Mouse (Mus musculus) monocyte, adult 59 days (primary cell): ENCODE results near the gene Tacc2. TPM values are rescaled to one million over a fixed set of nuclear protein-coding genes. Genes with fewer than 3 reads are reported as not detected.

Experiments used
- total RNA-seq, 2 experiments: library from RNA; stranded (reverse); gene quantifications; one replicate each; pipeline ENCODE4 v1.2.4; 2023

Tacc2 gene
- 1 to 10 TPM; 2.4 to 3.1 TPM for total RNA-seq

DNA sequence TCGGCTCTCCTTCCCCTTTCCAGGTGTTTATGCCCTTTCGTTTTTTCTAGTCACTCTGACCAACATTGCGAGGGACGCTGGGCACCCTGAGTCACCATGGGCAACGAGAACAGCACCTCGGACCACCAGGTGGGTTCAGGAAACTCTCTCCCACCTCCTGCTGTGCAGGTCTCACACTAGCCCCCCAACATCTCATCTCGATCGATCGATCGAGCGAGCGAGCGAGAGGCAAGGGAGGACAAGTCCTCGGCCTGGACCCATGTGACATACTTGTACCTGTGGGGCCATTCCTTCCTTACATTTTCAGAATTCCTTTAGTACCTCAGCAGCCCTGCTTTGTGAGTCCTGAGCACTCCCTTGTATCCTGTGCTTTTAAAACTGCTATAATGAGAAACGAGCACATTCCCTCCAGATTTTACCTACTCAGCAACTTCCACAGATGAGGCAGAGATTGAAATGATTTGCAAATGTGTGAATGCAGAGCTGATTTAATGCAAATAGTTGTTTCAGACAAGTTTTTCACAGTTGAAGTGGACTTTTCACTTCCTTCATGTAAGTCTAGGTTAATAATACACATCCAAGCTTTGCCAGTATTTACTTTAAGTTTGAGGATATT is at the start of gene Tacc2:
Tacc2 (plus strand) TSS at position 51 of the 616 bp plus-strand sequence.

GRCm38 (mm10) chr7:130572821-130573220 is 4.4 kb upstream of the Tacc2 start, which contains the start of gene Nsmce4a:
Gene Nsmce4a, minus strand, starts transcription at chr7:130573118.

DNA sequence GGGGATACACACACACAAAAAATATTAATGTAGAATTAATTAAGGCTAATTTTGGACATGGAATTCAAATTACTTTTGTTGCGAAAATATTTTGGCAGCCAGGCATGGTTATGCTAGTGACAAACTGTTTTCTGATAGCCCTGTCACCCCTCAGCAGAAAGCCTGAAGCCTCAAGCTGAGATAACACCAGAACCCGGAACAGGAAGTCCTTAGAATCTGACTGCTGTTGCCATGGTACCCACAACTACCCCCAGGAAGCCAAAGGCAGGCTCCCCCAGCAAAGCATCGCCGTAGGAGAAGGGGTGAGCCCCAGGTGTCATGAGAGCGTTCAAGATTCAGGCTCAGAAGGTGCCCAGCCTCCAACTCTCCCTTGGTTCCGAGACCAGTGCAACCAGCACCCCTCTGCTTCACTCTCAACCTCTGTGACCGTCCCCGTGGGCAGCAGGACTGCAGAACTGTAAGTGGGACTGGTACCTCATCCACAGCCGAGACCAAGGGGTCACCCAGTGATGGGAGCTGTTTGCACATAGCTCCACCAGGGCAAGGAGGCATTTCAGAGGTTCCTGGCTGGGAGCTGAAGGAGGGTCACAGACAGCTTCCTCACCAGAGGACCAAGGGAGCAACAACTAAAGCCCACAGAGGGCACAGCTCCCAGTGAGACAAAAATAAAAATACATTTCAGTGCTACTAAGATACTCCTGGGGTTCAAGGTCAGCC is 196.8 kb downstream of the Tacc2 start, which contains the start of gene Btbd16:
Btbd16 (plus strand) TSS at position 156 of the 717 bp plus-strand sequence.

Other genes with a start within 250 kb of the Tacc2 start
- gene Ate1, start 57.1 kb upstream of the Tacc2 start, total RNA-seq, result 10 to 100 TPM; 34.0 to 38.7 TPM
- gene Nsmce4a, start 4.3 kb upstream of the Tacc2 start, total RNA-seq, result 10 to 100 TPM; 55.0 to 59.4 TPM
- gene Btbd16, start 196.6 kb downstream of the Tacc2 start, total RNA-seq, result not detected